Mouse (Mus musculus): Measurements from ENCODE around the gene L3mbtl4.
"Not testable (repeated sequence)": the region's sequence is repeated elsewhere in the genome, so short reads cannot be mapped to it uniquely, and the experiment has no call there.

The L3mbtl4 gene

GRCm38 (mm10) chr17:68388481-68388880 is 114.9 kb downstream of the L3mbtl4 start:
- no peak for DNase-seq (ENCODE audit: low read depth, low spot score)

GRCm38 (mm10) chr17:68405993-68406392 is 132.4 kb downstream of the L3mbtl4 start:
- DNase-seq (ENCODE audit: low read depth, low spot score), result no peak

- not testable (repeated sequence) for DNase-seq (ENCODE audit: low read depth, low spot score)
These were observed 133.5 kb downstream of the L3mbtl4 start for GRCm38 (mm10) chr17:68407121-68407520.

GRCm38 (mm10) chr17:68422663-68423498 is 149.3 kb downstream of the L3mbtl4 start:
- no peak for DNase-seq (ENCODE audit: low read depth, low spot score)

GRCm38 (mm10) chr17:68433576-68433975 is 160.0 kb downstream of the L3mbtl4 start:
- DNase-seq (ENCODE audit: low read depth, low spot score), result no peak

DNA sequence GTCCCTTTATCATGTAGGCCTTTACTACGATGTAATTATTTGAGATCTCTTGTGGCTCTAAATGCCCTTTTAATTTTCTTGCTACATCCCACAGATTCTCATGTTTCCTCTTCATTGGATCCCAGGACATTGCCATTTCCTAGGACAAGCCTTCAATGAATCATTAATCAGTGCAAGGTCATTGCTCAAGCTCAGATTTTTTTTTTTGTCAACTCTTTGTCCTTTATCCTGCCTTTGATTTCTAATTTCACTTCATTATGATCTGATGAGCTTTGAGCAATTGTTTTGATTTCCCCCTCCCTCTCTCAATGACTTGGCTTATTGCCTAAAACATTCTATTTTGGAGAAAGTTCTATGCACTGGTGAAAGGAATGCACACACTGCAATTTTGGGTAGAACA is 177.3 kb downstream of the L3mbtl4 start:
- no peak for DNase-seq (ENCODE audit: low read depth, low spot score)

DNA sequence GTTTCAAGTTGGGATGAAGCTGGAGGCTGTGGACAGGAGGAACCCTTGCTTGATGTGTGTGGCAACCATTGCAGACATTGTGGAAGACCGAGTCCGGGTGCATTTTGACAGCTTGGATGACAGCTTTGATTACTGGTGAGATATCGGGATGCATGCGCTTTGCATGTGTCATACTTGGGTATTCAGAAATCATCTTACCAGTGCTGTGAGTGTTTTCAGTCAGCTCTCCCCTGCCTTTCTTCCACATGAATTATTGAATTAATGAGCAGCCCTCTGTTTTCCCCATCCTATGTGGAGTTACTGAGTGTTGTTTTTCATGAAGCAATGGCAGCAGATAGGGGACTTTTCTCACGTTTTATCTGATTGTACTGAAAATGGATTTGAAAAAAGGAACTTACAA is 187.9 kb downstream of the L3mbtl4 start:
- no peak for DNase-seq (ENCODE audit: low read depth, low spot score)

GRCm38 (mm10) chr17:68467311-68467710 is 193.7 kb downstream of the L3mbtl4 start:
- DNase-seq (ENCODE audit: low read depth, low spot score), result no peak

GRCm38 (mm10) chr17:68490065-68490691 is 216.6 kb downstream of the L3mbtl4 start:
- DNase-seq (ENCODE audit: low read depth, low spot score), result no peak

- DNase-seq (ENCODE audit: low read depth, low spot score), result no peak
These were observed 218.6 kb downstream of the L3mbtl4 start for GRCm38 (mm10) chr17:68492231-68492630.

GRCm38 (mm10) chr17:68502998-68503397 is 229.4 kb downstream of the L3mbtl4 start:
- not testable (repeated sequence) for DNase-seq (ENCODE audit: low read depth, low spot score)

- DNase-seq (ENCODE audit: low read depth, low spot score), result no peak
These were observed 286.1 kb downstream of the L3mbtl4 start for GRCm38 (mm10) chr17:68559698-68560097.

DNA sequence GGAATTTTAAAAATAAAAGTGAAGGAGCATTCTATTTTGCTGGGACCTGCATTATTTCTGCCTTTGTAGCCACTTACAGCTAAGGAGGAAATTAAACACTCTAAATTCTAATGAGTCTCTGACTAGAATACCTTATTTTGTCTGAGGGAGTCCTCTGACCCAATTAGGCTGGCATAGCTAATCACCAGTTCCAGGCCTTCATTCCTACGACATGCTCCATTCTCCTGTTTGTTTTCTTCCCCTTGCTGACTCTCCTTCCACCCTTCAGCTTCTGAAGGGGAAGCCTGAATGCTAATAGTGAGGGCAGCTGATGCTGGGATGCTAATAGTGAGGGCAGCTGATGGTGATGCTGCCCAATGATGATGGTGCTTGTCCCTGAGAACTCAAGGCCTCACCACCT is 286.7 kb downstream of the L3mbtl4 start:
- no peak for DNase-seq (ENCODE audit: low read depth, low spot score)

DNA sequence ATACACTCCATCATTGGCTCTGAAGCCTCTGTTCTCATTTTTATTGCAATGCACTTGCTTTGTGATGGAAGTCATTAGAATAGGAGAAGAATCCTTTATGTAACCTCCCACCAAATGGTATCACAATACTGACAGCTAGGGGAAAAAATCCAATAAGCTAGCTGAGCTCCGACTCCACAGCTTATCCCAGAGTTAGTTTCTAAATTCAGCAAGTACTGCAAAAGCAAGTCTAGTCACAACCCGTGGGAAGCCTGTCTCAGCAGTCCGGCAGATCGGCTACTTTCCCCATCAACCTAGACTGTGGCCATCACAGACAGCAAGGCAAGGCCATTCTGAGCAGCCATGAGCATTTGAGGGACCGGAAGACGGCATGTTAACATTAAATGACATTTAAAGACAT is 298.2 kb downstream of the L3mbtl4 start:
- no peak for DNase-seq (ENCODE audit: low read depth, low spot score)

DNA sequence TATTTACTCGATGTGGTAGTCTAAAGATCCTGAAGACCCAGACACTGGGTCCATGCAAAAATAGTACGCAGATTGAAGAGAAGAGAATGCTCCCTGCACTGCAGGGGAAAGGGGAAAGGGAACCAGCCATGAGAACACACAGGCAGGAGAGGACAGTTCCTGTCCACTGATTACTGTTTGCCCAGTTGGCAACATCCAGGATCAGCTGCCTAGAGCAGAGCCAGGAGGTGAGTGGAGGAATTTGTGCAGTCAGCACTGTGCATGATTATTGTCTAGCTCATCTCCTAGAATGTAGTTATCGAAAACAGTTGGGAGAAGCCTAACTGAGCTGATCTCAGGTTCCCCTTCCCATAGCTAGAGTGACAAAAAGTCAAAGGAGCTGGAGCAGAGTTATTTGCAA is 311.6 kb downstream of the L3mbtl4 start:
- DNase-seq (ENCODE audit: low read depth, low spot score), result no peak

DNA sequence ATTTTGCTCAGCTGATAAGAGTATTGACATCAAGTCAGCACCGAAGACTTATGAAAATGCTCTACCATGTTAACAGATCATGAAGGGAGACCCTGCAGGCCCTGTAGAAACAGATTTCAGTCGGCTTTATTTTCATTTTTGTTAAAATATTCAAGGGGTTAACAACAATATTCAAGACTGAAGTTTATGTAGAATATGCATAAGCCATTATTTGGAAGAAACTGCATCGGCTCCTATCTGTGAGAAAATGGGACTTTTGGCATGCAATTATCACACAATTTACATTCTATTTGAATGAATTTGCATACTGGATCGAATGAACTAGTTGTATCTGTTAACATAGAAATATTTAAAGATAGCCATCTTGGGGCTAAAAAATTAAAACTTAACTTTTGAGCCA is 318.0 kb downstream of the L3mbtl4 start:
- no peak for DNase-seq (ENCODE audit: low read depth, low spot score)

DNA sequence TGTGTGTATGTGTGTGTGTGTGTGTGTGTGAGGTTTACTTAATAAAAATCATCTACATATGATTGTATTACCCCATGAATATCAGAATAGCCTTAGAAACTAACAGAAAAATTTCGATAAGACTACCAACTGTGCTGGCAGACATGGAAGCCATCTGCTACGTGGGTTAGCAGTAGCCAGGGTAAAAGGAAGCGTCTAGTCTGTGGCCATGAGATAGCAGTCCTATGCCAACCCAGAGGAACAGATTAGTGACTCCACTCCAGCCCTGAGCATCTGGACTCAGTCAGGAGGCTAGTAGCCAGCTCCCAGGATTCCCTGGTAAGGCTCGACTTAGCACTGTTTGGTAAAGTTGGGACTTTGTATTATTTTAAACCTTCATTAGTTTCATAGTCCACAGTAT is 329.1 kb downstream of the L3mbtl4 start:
- no peak for DNase-seq (ENCODE audit: low read depth, low spot score)

DNA sequence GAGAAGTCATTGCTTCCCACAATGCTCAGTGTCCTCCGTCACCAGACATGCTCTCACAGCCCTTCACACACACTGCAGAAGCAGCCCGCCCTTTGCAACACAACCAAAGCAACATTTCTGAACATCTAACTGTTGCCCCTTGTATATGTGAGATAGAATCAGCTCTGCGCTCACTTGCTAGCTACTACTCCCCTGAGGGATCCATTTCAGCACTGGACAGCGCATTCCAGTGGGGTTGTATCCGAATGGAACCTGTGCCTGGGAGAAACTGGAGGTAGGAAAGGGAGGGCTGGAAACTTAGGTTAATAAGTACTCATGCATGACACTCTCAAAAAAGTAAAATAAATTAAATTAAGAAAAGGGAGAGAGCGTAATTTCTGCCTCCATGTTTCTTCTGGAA is 334.1 kb downstream of the L3mbtl4 start:
- DNase-seq (ENCODE audit: low read depth, low spot score), result peak; percentile 69

- DNase-seq (ENCODE audit: low read depth, low spot score), result no peak
These were observed 337.6 kb downstream of the L3mbtl4 start for GRCm38 (mm10) chr17:68611247-68611646.

GRCm38 (mm10) chr17:68625281-68625680 is 351.7 kb downstream of the L3mbtl4 start:
- no peak for DNase-seq (ENCODE audit: low read depth, low spot score)

DNA sequence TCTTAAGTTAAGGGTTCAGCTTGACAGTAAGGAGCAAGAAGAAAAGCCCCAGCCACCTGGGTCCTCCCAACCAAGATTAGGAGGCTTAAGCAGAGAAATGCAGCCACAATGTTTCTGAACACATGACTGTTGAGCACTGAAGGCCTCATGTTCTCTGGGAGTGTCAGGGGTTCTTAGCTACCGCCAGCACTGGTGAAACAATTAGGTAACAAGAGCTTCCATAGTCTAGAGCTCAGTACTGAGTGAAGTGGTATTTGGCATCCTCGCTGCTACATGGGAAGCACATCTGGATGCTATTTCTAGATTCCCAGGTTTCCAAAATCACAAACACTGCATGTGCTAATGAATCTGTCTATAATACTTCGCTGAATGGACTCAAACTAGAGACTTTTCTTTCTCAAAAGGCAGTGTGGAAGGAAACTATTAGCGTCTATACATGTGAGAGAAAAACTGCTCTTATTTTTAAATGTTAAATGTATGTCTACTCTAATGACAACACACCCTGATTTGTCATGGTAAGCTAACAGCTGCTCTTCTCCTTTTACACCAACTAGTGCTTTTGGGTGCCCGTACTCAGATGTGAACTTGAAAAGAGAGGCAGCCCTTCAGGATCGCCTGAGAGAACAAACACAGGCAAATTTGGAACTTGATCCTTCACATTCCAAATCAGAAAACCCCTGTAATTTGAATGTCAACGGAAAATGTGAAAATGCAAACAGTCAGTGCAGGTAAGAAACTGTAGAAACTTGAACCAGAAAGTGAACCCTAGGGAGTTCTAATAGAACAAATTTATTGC is 356.2 kb downstream of the L3mbtl4 start:
- no peak for DNase-seq (ENCODE audit: low read depth, low spot score)

GRCm38 (mm10) chr17:68631396-68631795 is 357.8 kb downstream of the L3mbtl4 start:
- no peak for DNase-seq (ENCODE audit: low read depth, low spot score)
